Mouse (Mus musculus) olfactory bulb, adult 2 months (tissue): ENCODE results near the gene Tmem120a. TPM values are rescaled to one million over a fixed set of nuclear protein-coding genes. Genes with fewer than 3 reads are reported as not detected.

Source experiments
- H3K27ac ChIP-seq: fragments of 200-500 bp; 2 replicates; pipeline ENCODE4 v1.5.1; 2012; ENCODE audit warnings: low read depth, low read length; ENCODE audit not compliant: insufficient read depth
- H3K4me1 ChIP-seq: fragments of 200-500 bp; 2 replicates; pipeline ENCODE4 v1.6.1; 2012; ENCODE audit warnings: low read length; ENCODE audit not compliant: control insufficient read depth, insufficient read depth
- H3K4me3 ChIP-seq: fragments of 200-500 bp; 2 replicates; pipeline ENCODE4 v1.5.1; 2012; ENCODE audit warnings: mild to moderate bottlenecking, low read depth, low read length, moderate library complexity; ENCODE audit not compliant: insufficient read depth
- CTCF ChIP-seq: fragments of 200-500 bp; IDR thresholded peaks from 2 replicates; pipeline ENCODE4 v1.5.1; 2012; ENCODE audit warnings: low read depth, mild to moderate bottlenecking, low read length, moderate library complexity; ENCODE audit not compliant: insufficient read depth
- POLR2A ChIP-seq: fragments of 200-500 bp; IDR thresholded peaks from 2 replicates; pipeline ENCODE4 v1.6.1; 2012; ENCODE audit warnings: mild to moderate bottlenecking, low read depth, low read length, moderate library complexity; ENCODE audit not compliant: insufficient read depth
- WGBS: fragments of 180-500 bp; shearing (Covaris S2); methylation state at CpG from one replicate; pipeline ENCODE4 v1.1.7; 2018; 5-methylcytosine and 5-hydroxymethylcytosine counted together
- polyA plus RNA-seq: library from polyadenylated mRNA; stranded (reverse); fragments of >200 nt; gene quantifications from 2 replicates; pipeline ENCODE4 v1.2.4, GENCODE M21; 2012; ENCODE audit warnings: low replicate concordance; ENCODE audit not compliant: missing spikeins, insufficient read depth, insufficient read length

Tmem120a gene
- polyA plus RNA-seq, 1 experiment = not detected

GRCm38 (mm10) chr5:135726641-135727346 is 17.5 kb downstream of the Tmem120a start:
- H3K4me3 ChIP-seq = peak overlapping the region; percentile 33
- TF ChIP-seq POLR2A = no peak
- TF ChIP-seq CTCF = no peak
- peaks cover 53% of the 10 kb centered on the region for H3K4me1 ChIP-seq
- H3K27ac ChIP-seq = peak overlapping the region; percentile 73; the same call in 1 of the 2 replicates
- WGBS = 66% methylated on average over 2 of the region's 2 CpGs

GRCm38 (mm10) chr5:135725991-135726390 is 18.3 kb downstream of the Tmem120a start:
- WGBS = 27% methylated on average over 6 of the region's 6 CpGs
- TF ChIP-seq CTCF (no peak), POLR2A (no peak)
- peaks cover 56% of the 10 kb centered on the region for H3K4me1 ChIP-seq
- peak overlapping the region; percentile 73 for H3K27ac ChIP-seq
- peak overlapping the region; percentile 33 for H3K4me3 ChIP-seq

DNA sequence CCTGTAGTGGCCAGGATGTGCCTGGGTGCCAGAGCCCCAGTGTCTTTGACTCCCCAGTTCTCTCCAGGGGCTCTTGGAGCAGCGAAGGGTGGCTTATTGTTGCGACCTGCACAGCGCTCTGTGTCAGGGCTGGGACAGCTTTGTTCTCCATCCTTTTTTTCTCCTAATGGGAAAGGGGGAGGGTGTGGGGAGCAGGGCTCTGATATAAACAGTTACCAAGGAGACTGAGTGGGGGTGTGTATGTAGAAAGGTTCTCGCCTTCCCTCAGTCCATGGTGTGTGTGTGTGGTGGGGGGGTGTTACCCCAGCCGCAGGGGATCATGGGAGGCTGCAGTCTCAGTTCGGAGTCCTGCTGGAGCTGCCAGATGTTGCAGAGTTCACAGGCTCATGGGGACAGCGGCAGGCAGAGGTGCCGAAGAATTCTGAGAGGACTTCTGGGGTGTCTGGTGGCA is 18.8 kb downstream of the Tmem120a start:
- 2% methylated on average over 8 of the region's 8 CpGs for WGBS
- TF ChIP-seq CTCF (no peak), POLR2A (no peak)

GRCm38 (mm10) chr5:135724536-135725322 is 19.5 kb downstream of the Tmem120a start:
- peak overlapping the region; percentile 99 for H3K27ac ChIP-seq

More for the DNA sequence above, 18.8 kb downstream of the Tmem120a start:
- peak overlapping the region; percentile 99 for H3K27ac ChIP-seq
- H3K4me3 ChIP-seq = peak overlapping the region; percentile 33
- H3K4me1 ChIP-seq = peaks cover 56% of the 10 kb centered on the region

GRCm38 (mm10) chr5:135723165-135723751 is 21.0 kb downstream of the Tmem120a start:
- TF ChIP-seq CTCF (no peak), POLR2A (no peak)
- WGBS = 64% methylated on average over 3 of the region's 3 CpGs
- Histone ChIP-seq H3K4me3 (no peak overlapping the region), H3K27ac (0 out of 2 replicates have a peak overlapping the region, but pooled peaks have one; percentile 52), H3K4me1 (peaks cover 53% of the 10 kb centered on the region)

More at GRCm38 (mm10) chr5:135724536-135725322, 19.5 kb downstream of the Tmem120a start:
- Histone ChIP-seq H3K4me3 (peak overlapping the region; percentile 32), H3K4me1 (peaks cover 56% of the 10 kb centered on the region)
- TF ChIP-seq CTCF (no peak), POLR2A (0 out of 2 replicates have a peak, but pooled peaks have one; percentile 18)
- 20% methylated on average over 9 of the region's 9 CpGs for WGBS

DNA sequence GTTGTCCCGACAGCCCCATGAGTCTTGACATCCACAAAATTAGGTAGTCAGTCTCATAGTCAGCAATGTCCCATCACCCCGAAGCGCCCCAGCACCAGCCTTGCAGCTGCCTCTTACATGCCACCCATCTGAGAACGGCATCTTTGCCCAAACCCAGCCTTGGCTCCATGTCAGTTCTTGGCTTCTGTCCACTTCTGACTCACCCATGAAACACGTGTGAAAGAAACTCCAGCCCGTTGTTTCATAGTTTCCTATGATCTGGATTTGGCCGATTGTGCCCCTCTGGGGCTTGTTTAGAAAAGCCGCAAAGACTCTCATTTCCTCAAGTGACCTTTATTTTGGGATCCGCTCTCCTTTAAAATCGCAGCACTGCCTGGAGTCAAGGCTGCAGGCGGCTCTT is 22.1 kb downstream of the Tmem120a start:
- Histone ChIP-seq H3K4me1 (peaks cover 44% of the 10 kb centered on the region), H3K4me3 (no peak overlapping the region), H3K27ac (peak overlapping the region; percentile 6; the same call in 1 of the 2 replicates)
- TF ChIP-seq POLR2A (no peak), CTCF (no peak)
- 32% methylated on average over 11 of the region's 11 CpGs for WGBS

- Histone ChIP-seq H3K27ac (no peak overlapping the region), H3K4me3 (no peak overlapping the region), H3K4me1 (peaks cover 34% of the 10 kb centered on the region)
- TF ChIP-seq CTCF (no peak), POLR2A (no peak)
- WGBS = 95% methylated on average over 8 of the region's 8 CpGs
Observed at GRCm38 (mm10) chr5:135721076-135721475, 23.2 kb downstream of the Tmem120a start.

GRCm38 (mm10) chr5:135720121-135720520 is 24.1 kb downstream of the Tmem120a start:
- H3K27ac ChIP-seq = no peak overlapping the region
- H3K4me1 ChIP-seq = peaks cover 24% of the 10 kb centered on the region
- no peak for TF ChIP-seq CTCF
- no peak for TF ChIP-seq POLR2A
- 47% methylated on average over 3 of the region's 3 CpGs for WGBS
- no peak overlapping the region for H3K4me3 ChIP-seq

GRCm38 (mm10) chr5:135719586-135720120 is 24.6 kb downstream of the Tmem120a start:
- no peak overlapping the region for H3K27ac ChIP-seq
- H3K4me3 ChIP-seq = no peak overlapping the region
- no peak for TF ChIP-seq POLR2A
- no peak for TF ChIP-seq CTCF
- 84% methylated on average over 10 of the region's 10 CpGs for WGBS
- H3K4me1 ChIP-seq = peaks cover 19% of the 10 kb centered on the region
